Mouse (Mus musculus) testis, adult 2 months (tissue): Measurements from ENCODE around the gene Dirc2.

ENCODE experiments used
- CTCF ChIP-seq: fragments of 200-500 bp; IDR thresholded peaks from 2 replicates; pipeline ENCODE4 v1.5.1; 2012; ENCODE audit warnings: low read depth, mild to moderate bottlenecking, inconsistent platforms, low read length, moderate library complexity; ENCODE audit not compliant: control insufficient read depth, insufficient read depth, insufficient replicate concordance
- POLR2A ChIP-seq: fragments of 200-500 bp; IDR thresholded peaks from 2 replicates; pipeline ENCODE4 v1.6.1; 2012; ENCODE audit warnings: low read depth, mild to moderate bottlenecking, inconsistent platforms, low read length, moderate library complexity; ENCODE audit not compliant: control insufficient read depth

DNA sequence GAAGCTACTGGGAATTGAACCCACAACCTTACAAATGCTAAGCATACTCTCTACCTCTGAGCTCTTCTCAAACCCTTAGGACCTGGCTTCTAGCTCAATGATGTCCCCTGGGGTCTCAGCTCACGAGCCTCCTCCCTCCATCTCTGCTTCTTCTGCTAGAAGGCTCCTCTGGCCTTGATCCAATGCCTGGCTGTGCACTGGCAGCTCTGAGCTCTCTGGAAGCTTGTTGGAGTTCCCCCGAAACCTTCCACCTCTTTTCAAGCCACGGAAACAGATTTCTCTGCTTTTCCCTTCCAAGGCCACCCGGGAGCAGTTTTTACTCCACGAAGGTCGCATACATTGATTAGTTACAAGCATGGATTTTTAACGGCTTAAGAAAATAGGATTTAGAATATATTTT lies 82.7 kb downstream of the Dirc2 start:
- TF ChIP-seq POLR2A (no peak), CTCF (no peak)
